Mouse (Mus musculus): Measurements from ENCODE around the gene Zfp160.
"Not testable (repeated sequence)": the region's sequence is repeated elsewhere in the genome, so short reads cannot be mapped to it uniquely, and the experiment has no call there.

The Zfp160 gene

GRCm38 (mm10) chr17:21008382-21009331, at the start of gene Zfp160:
Zfp160 (plus strand) TSS chr17:21008903.
- peak; percentile 81 for DNase-seq (ENCODE audit: low spot score)

- no peak for DNase-seq (ENCODE audit: low spot score)
Measured at GRCm38 (mm10) chr17:20960386-20960785, 48.3 kb upstream of the Zfp160 start.

DNA sequence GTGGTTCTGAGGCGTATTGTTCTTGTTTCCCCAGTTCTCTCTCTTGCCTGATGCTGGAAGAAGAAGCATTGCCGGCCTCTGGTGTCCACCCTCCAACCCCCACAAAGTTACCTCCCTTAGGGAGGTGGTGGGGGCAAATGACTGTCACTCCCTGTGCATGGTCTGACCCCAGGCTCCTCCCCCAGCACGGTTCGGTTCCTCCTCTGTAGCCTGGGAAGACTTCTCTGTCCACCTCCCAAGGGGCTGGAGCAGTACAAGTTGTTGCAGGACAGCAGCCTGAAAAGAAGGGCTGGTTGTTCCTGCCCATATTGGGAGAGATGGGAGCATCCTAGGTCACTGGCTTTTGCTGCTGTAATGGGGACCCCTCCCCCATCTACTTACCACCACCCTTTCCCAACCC, 43.3 kb upstream of the Zfp160 start:
- DNase-seq (ENCODE audit: low spot score), result no peak

DNA sequence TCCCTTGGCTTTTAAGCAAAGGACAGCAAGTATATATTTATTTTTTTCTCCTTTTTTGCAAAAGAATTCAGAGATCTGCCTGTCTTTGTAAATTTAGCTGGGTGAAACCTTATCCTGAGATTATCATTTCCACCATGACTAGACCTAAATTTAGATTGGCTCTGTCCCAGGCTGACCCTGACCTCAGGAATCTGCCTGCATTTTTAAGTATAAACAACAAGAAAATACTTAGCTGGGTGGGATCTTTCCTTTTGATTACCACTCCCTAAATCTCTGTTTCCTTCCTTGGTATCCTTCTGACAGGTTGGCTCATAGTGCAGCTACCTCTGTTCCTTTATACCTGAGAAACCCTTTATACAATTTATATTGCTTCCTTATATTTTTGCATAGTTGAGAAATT, 42.0 kb upstream of the Zfp160 start:
- no peak for DNase-seq (ENCODE audit: low spot score)

DNA sequence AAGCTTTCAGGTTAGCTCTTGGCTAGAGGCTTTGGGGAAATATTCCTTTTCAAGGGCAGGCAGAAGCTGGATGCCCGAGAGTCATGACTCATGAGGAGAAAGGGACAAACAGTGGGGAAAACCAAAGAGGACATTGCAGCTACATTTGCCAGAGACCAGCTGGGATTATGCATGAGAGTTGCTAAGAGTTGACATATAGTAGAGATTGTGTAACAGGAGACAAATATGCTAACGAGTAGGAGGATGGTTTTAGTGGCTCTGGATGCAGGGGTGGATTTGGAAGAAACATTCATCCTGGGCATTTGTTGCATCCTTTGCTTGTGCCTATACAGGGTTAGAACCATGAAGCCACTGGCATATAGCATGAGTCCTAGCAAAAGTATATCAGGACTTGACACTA, 15.0 kb upstream of the Zfp160 start:
- DNase-seq (ENCODE audit: low spot score), result no peak

- no peak for DNase-seq (ENCODE audit: low spot score)
Measured at GRCm38 (mm10) chr17:20996364-20996763, 12.3 kb upstream of the Zfp160 start, which contains the start of gene Vmn1r233. Vmn1r233 (minus strand) TSS chr17:20996464.

DNA sequence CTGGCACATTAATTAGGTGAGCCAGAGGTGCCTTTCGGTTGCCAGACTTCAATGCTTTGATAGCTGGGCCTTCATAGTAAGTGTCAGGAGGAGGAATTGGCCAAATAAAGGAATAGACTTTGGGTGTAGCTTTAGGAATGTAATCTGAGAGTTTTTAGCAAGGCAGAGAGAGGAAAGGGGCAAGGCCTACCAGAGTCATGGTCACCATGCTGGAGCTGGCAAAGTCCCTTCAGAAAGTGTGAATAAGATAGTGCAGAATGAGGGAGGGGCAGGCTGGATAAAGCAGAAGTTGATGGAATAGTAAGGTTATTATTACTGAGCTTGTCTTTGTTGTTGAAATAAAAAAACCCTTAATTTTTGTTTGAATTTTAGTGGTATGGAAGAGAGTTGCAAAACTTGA, 1.0 kb downstream of the Zfp160 start:
- no peak for DNase-seq (ENCODE audit: low spot score)

DNA sequence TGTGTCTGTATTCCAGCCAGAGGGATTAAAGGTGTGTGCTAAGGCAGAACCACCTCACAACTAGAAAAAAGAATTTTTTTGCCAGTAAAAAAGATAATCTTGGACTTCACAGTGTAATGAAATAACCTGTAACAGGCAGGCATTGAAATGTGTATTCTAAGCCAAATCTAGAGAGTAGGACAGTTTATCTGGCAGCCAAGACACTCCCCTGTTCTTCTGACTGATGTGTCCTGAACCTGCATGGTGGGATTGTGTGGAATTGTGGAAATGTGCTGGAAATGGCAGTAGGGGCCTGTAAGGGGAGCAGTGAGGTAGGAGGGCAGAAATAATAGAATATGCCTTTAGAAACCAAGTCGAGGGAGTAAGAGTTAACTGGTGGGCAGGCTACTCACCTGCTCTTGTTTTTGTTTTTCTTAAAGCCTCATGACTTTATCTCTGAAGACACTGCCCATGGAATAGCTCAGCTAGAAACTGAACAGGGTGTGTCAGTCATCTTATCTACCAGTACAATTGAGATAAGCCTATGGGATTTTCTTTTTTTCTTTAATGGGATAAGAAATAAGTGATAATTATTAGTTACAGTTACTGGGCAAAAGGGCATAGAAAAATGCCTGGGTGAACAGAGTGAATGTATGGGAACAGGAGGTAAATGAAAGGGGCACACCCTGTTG, 9.8 kb downstream of the Zfp160 start:
- no peak for DNase-seq (ENCODE audit: low spot score)

- not testable (repeated sequence) for DNase-seq (ENCODE audit: low spot score)
Measured at GRCm38 (mm10) chr17:21048020-21048419, 39.3 kb downstream of the Zfp160 start.

- DNase-seq (ENCODE audit: low spot score), result no peak
Measured at GRCm38 (mm10) chr17:21050901-21051300, 42.2 kb downstream of the Zfp160 start.

GRCm38 (mm10) chr17:21051341-21051740, 42.6 kb downstream of the Zfp160 start:
- DNase-seq (ENCODE audit: low spot score), result not testable (repeated sequence)

DNA sequence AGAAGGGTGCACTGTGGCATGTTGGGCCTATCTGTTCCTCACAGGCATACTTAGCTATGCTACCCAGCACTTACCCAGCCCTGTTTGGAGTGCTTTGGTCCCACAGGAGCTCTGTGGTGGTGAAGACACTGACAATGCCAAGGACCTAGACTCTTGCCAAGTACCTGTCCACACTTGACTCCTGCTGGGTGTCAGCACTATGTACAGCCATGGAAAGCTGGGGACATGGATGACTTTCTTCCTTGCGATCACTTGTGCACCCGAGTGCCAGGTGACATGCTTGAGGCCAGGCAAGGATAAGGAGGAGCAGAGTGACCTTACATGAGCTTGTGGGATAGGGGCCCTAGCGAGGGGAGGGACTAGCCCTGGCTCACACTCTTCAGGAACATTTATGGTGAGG, 43.2 kb downstream of the Zfp160 start:
- not testable (repeated sequence) for DNase-seq (ENCODE audit: low spot score)

- DNase-seq (ENCODE audit: low spot score), result no peak
Measured at GRCm38 (mm10) chr17:21053267-21053666, 44.6 kb downstream of the Zfp160 start.

- not testable (repeated sequence) for DNase-seq (ENCODE audit: low spot score)
Measured at GRCm38 (mm10) chr17:21055111-21055510, 46.4 kb downstream of the Zfp160 start.

- DNase-seq (ENCODE audit: low spot score), result no peak
Measured at GRCm38 (mm10) chr17:21065501-21065900, 56.8 kb downstream of the Zfp160 start.

GRCm38 (mm10) chr17:21067036-21067435, 58.3 kb downstream of the Zfp160 start:
- DNase-seq (ENCODE audit: low spot score), result no peak

DNA sequence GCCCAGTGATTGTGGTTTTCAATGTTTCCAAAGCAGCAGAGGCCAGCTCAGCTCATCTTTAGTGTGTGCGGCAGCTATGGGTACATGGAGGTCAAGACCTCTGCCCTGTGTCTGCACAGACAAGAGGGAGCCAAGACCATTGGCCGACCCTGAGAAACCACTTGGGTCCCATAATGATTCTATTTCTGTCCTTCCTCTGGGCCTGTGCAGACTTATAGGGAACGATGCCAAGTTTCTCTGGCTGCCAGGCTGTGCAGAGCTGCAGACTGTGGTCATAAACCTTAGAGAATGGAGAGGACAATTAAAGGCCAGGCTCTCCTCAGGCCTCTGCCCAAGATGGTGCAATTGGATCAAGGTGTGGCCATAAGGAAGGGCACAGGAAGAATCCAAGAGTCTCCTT, 60.7 kb downstream of the Zfp160 start:
- DNase-seq (ENCODE audit: low spot score), result not testable (repeated sequence)

GRCm38 (mm10) chr17:21070971-21071370, 62.3 kb downstream of the Zfp160 start:
- DNase-seq (ENCODE audit: low spot score), result not testable (repeated sequence)
